Mouse (Mus musculus): ENCODE measurements around the gene Nxpe5. TPM values are rescaled to one million over a fixed set of nuclear protein-coding genes. Genes with fewer than 3 reads are reported as not detected.
"Not testable (repeated sequence)": the region's sequence is repeated elsewhere in the genome, so short reads cannot be mapped to it uniquely, and the experiment has no call there.

Gene Nxpe5
- polyA plus RNA-seq (2016; fragmentation: Nextera tagmentation; extraction: Ambion mirVana), result not detected in 2 replicates

DNA sequence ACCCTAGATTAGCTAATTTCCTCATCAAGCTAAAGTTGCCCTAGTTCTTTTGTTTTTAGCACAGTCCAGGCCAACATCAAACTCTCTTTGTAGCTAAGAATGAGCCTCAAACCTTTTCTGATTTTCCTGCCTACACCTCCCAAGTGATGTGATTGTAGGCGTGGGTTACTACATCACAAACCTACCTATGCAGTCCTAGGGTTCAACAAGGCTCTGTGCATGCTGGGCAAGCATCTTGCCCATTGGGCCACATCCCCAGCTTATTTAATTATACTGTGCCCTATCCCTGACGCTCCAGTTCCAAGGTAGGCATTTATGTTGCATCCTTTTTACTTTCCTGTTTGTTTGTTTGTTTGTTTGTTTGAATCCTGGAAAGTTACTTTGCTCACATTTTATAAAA lies at the start of gene Nxpe5:
Gene Nxpe5, plus strand, starts transcription at position 199 of the 400 bp plus-strand sequence.
- H3K9me3 ChIP-seq, result no peaks in the 10 kb centered on the region
- no peak within 1 kb of the TSS for H3K27ac ChIP-seq
- H3K4me1 ChIP-seq, result no peaks in the 10 kb centered on the region
- WGBS, result 65% methylated on average over 2 of the region's 2 CpGs
- no peaks in the 10 kb centered on the region for H3K36me3 ChIP-seq (replicated peaks)
- H3K4me3 ChIP-seq, result no peak within 1 kb of the TSS
- no peaks in the 10 kb centered on the region for H3K27me3 ChIP-seq (ENCODE audit: poor library complexity, severe bottlenecking)
- no peak for DNase-seq (ENCODE audit: extremely low spot score, low spot score)

GRCm38 (mm10) chr5:138186950-138187638 lies 38.6 kb upstream of the Nxpe5 start, which contains the start of the genes Taf6 and Cnpy4:
Gene Taf6, minus strand, starts transcription at chr5:138187451.
Gene Cnpy4, plus strand, starts transcription at chr5:138187485.
- no peaks in the 10 kb centered on the region for H3K27me3 ChIP-seq (ENCODE audit: poor library complexity, severe bottlenecking)
- peaks cover 61% of the 10 kb centered on the region for H3K36me3 ChIP-seq (replicated peaks)
- H3K27ac ChIP-seq, result peak within 1 kb of the TSS; percentile 93
- peak within 1 kb of the TSS; percentile 78 for H3K4me3 ChIP-seq
- no peaks in the 10 kb centered on the region for H3K9me3 ChIP-seq
- peaks cover 16% of the 10 kb centered on the region for H3K4me1 ChIP-seq
- under 1% methylated on average over 31 of the region's 31 CpGs for WGBS
- DNase-seq (ENCODE audit: extremely low spot score, low spot score), result peak; percentile 78

DNA sequence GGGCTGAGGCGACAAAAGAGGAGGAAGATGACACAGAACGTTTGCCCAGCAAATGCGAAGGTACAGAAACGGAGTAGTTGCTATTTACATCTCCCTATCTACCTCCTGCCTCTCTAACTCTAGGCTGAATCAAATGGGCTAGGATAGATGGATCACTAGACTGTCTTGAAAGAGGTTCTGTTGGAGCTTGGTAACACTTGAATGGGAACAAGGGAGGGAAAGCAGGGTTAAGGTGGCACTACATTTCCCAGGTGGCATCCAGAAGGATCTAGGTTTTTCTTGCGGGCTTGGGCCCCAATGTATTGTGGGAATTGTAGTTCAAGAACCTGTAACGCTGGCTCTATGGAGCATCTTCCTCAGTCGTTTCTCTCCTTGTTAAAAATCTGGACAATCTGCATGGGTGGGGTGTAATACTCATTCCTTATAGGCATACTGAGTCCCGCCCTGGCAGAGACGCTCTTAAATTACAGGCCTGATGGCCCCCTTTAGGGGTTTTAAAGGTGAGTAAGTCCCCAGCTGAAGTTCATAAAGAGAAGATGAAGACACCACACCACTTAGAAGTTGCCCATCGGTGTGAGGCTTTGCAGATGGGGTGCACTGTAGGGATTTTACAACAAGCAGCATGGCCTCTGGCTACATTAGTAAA lies 37.9 kb upstream of the Nxpe5 start:
- H3K27me3 ChIP-seq (ENCODE audit: poor library complexity, severe bottlenecking), result no peaks in the 10 kb centered on the region
- no peaks in the 10 kb centered on the region for H3K9me3 ChIP-seq
- H3K4me1 ChIP-seq, result peaks cover 16% of the 10 kb centered on the region
- peak overlapping the region; percentile 78 for H3K4me3 ChIP-seq
- DNase-seq (ENCODE audit: extremely low spot score, low spot score), result peak; percentile 65
- H3K27ac ChIP-seq, result peak overlapping the region; percentile 93
- H3K36me3 ChIP-seq (replicated peaks), result peaks cover 61% of the 10 kb centered on the region
- WGBS, result 1% methylated on average over 10 of the region's 10 CpGs

DNA sequence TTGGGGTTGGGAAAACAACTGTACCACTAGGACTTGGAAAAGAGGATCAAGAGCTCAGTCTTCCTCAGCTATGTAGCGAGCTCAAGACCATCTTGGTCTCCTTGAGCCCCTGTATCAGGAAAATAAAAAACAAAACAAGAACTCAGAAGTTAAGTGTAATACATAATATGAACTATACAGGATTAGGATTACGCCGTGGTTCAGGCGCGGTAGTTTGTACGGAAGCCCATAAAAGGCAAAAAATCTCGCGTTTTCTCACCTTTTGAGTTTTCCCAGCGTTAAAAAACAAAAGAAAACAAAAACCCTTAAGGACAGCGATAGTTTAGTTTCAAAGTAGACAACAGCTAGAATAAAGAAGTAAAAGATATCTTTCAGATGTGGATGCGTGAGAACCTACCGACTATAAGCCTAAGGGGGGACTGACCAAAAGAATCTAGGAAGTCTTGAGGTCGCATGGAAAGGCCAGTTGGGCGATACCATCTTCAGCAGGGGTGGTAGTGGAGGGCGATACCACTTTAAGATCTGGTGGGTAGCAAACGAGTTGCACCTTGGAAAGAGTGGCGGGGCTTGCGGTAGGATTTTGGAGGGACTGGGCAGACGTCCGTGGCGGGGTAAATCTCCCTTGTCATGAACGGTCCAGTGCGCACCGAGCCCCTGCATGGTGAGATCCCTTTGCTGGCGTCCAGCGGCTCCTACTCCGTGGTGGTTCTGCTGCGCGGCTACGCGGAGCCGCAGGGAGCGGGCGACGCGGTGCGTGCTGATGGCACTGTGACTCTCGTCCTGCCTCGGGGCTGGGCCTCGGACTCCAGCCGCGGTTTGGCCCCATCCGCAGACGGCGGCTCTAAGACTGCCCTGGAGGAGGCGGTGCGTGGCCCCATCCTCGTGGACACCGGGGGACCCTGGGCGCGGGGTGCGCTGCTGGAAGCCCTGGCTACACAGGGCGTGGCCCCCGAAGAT lies 31.6 kb upstream of the Nxpe5 start, which contains the start of gene Mblac1:
Gene Mblac1, plus strand, starts transcription at position 544 of the 957 bp plus-strand sequence.
- peak; percentile 84 for DNase-seq (ENCODE audit: extremely low spot score, low spot score)
- Histone ChIP-seq H3K9me3 (no peaks in the 10 kb centered on the region), H3K4me1 (peaks cover 22% of the 10 kb centered on the region), H3K4me3 (peak within 1 kb of the TSS; percentile 82), H3K27ac (peak within 1 kb of the TSS; percentile 95), H3K27me3 (ENCODE audit: poor library complexity, severe bottlenecking) (no peaks in the 10 kb centered on the region), H3K36me3 (replicated peaks) (peaks cover 46% of the 10 kb centered on the region)
- 8% methylated on average over 54 of the region's 54 CpGs for WGBS

GRCm38 (mm10) chr5:138194755-138195345 lies 30.8 kb upstream of the Nxpe5 start:
- H3K27ac ChIP-seq, result peak overlapping the region; percentile 95
- WGBS, result 4% methylated on average over 29 of the region's 29 CpGs
- H3K4me1 ChIP-seq, result peaks cover 22% of the 10 kb centered on the region
- DNase-seq (ENCODE audit: extremely low spot score, low spot score), result peak; percentile 63
- H3K27me3 ChIP-seq (ENCODE audit: poor library complexity, severe bottlenecking), result no peaks in the 10 kb centered on the region
- no peaks in the 10 kb centered on the region for H3K9me3 ChIP-seq
- peaks cover 38% of the 10 kb centered on the region for H3K36me3 ChIP-seq (replicated peaks)
- H3K4me3 ChIP-seq, result peak overlapping the region; percentile 82

DNA sequence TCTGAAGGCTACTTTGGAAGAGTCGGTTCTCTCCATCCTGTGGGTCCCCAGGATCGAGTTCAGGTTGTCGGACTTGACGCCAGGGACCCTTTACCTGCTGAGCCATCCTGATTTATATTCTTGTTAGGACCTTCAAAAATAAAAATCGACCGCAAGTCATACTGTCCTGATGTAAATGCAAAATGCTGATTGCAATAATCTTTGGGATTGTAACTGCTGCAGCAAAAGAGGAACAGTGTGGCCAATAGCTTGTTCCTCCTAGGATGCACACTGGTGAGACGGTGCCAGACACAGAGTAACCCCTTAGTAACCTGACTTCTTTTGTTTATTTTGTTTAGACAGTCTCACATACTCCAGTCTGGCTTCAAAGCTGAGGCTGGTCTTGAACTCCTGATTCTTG lies 30.2 kb upstream of the Nxpe5 start:
- H3K27ac ChIP-seq, result peak overlapping the region; percentile 95; the same call in 1 of the 2 replicates
- 88% methylated on average over 7 of the region's 7 CpGs for WGBS
- DNase-seq (ENCODE audit: extremely low spot score, low spot score), result no peak
- H3K27me3 ChIP-seq (ENCODE audit: poor library complexity, severe bottlenecking), result no peaks in the 10 kb centered on the region
- peak overlapping the region; percentile 82; the same call in 1 of the 2 replicates for H3K4me3 ChIP-seq
- no peaks in the 10 kb centered on the region for H3K9me3 ChIP-seq
- H3K4me1 ChIP-seq, result peaks cover 22% of the 10 kb centered on the region
- H3K36me3 ChIP-seq (replicated peaks), result peaks cover 32% of the 10 kb centered on the region

DNA sequence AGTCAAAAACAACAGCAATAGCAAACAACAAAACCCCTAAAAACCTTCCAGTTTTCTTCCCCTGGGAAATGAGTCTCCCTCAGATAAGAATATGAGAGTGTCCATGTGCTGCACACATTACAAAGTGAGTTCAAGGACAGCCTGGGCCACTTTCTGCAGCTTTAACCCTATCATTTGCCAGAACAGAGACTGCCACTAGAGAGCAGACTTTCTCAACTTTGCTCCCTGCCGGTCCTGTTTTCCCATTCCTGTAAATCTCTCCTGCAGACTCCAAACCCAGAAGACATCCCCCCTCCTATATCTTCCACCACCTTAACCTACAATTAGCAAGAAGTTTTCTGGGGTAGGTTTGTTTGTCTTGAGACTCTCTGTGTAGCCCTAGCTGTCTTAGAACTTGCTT lies 26.1 kb upstream of the Nxpe5 start:
- DNase-seq (ENCODE audit: extremely low spot score, low spot score), result no peak

DNA sequence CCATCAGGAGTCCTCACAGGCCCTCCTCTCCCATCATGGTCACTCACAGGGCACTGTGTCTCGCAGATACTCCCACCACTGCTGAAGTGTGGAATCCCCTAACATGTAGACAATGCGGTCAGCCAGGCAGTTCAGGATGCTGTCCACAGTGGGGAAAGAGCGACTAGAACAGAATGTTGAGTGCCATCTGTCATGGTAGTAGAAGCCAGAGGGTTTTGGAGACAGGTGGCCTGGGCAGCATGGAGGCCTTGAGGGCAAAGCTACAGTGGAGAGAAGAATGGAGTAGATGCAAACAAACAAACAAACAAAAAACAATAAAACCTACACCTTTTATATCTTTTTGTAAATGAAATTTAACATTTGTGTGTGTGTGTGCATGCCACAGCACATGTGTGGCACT lies 23.6 kb upstream of the Nxpe5 start:
- H3K27me3 ChIP-seq (ENCODE audit: poor library complexity, severe bottlenecking), result no peaks in the 10 kb centered on the region
- peaks cover 14% of the 10 kb centered on the region; the same call in 1 of the 2 replicates for H3K9me3 ChIP-seq
- DNase-seq (ENCODE audit: extremely low spot score, low spot score), result no peak
- no peaks in the 10 kb centered on the region for H3K4me1 ChIP-seq
- H3K4me3 ChIP-seq, result no peak overlapping the region
- H3K36me3 ChIP-seq (replicated peaks), result no peaks in the 10 kb centered on the region
- WGBS, result 81% methylated on average over 3 of the region's 3 CpGs
- H3K27ac ChIP-seq, result no peak overlapping the region

More for the DNA sequence above, 26.1 kb upstream of the Nxpe5 start:
- WGBS, result 28% methylated on average over 1 of the region's 1 CpGs
- no peaks in the 10 kb centered on the region for H3K36me3 ChIP-seq (replicated peaks)
- no peak overlapping the region for H3K4me3 ChIP-seq
- H3K4me1 ChIP-seq, result peaks cover 10% of the 10 kb centered on the region
- peaks cover 7% of the 10 kb centered on the region; the same call in 1 of the 2 replicates for H3K9me3 ChIP-seq
- no peaks in the 10 kb centered on the region for H3K27me3 ChIP-seq (ENCODE audit: poor library complexity, severe bottlenecking)
- H3K27ac ChIP-seq, result no peak overlapping the region

- H3K4me3 ChIP-seq, result no peak overlapping the region
- WGBS, result 95% methylated on average over 1 of the region's 1 CpGs
- no peak for DNase-seq (ENCODE audit: extremely low spot score, low spot score)
- no peaks in the 10 kb centered on the region for H3K4me1 ChIP-seq
- no peaks in the 10 kb centered on the region for H3K36me3 ChIP-seq (replicated peaks)
- H3K9me3 ChIP-seq, result peaks cover 20% of the 10 kb centered on the region; the same call in 1 of the 2 replicates
- H3K27me3 ChIP-seq (ENCODE audit: poor library complexity, severe bottlenecking), result no peaks in the 10 kb centered on the region
- H3K27ac ChIP-seq, result no peak overlapping the region
Observed at GRCm38 (mm10) chr5:138207253-138207652, 18.4 kb upstream of the Nxpe5 start.

GRCm38 (mm10) chr5:138207873-138208272 lies 17.8 kb upstream of the Nxpe5 start:
- no peaks in the 10 kb centered on the region for H3K27me3 ChIP-seq (ENCODE audit: poor library complexity, severe bottlenecking)
- no peak overlapping the region for H3K27ac ChIP-seq
- DNase-seq (ENCODE audit: extremely low spot score, low spot score), result no peak
- H3K9me3 ChIP-seq, result peaks cover 23% of the 10 kb centered on the region; the same call in 1 of the 2 replicates
- H3K36me3 ChIP-seq (replicated peaks), result no peaks in the 10 kb centered on the region
- no peak overlapping the region for H3K4me3 ChIP-seq
- 86% methylated on average over 4 of the region's 4 CpGs for whole genome bisulfite sequencing
- no peaks in the 10 kb centered on the region for H3K4me1 ChIP-seq

DNA sequence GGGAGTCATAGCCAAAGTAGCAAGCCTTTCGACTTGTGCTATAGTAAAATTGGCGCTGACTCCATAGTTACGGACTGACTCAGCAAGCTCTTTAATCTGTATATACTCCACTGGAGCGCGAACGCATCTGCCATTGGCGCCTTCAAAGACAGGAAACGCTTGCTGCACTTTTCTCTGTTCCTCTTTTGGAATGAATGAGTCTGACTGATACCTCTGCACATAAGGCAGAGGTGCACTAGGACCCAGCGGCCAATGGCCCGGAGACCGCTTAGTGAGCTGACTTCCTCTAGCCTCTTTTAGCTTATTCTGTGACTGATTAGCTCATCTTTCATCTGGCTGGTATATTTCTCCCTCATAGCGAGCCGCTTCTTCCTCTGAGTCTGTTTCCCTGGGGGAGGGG lies 9.1 kb upstream of the Nxpe5 start:
- peaks cover 50% of the 10 kb centered on the region for H3K9me3 ChIP-seq
- DNase-seq (ENCODE audit: extremely low spot score, low spot score); H3K4me1 ChIP-seq; H3K27ac ChIP-seq; H3K36me3 ChIP-seq (replicated peaks); H3K4me3 ChIP-seq; H3K27me3 ChIP-seq (ENCODE audit: poor library complexity, severe bottlenecking): not testable (repeated sequence)
- 94% methylated on average over 13 of the region's 13 CpGs for WGBS

DNA sequence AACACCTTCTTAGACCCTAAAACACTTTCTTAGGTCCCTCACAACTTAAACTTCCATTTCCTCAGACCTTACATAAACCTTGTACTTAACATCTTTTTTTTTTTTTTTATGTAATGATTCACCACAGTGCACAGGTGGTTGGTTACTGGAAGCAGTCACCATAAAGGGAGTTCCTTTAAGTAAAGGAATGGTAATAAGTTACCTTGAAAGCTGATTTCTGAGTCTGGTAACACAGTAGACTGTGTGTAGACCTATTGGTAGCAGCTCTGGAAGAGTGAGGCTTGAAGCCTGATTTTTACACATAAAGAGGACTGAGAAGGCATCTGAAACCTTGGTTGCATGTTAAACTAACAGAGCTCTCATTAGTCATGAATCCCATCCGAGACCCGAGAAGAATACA lies 5.8 kb upstream of the Nxpe5 start:
- no peaks in the 10 kb centered on the region for H3K27me3 ChIP-seq (ENCODE audit: poor library complexity, severe bottlenecking)
- no peak overlapping the region for H3K4me3 ChIP-seq
- WGBS, result 72% methylated on average over 2 of the region's 2 CpGs
- no peaks in the 10 kb centered on the region for H3K36me3 ChIP-seq (replicated peaks)
- no peaks in the 10 kb centered on the region for H3K4me1 ChIP-seq
- no peak for DNase-seq (ENCODE audit: extremely low spot score, low spot score)
- H3K27ac ChIP-seq, result no peak overlapping the region
- peaks cover 29% of the 10 kb centered on the region for H3K9me3 ChIP-seq

Measured in forebrain, embryonic 10.5 days (tissue).